Mouse (Mus musculus) layer of hippocampus, postnatal 25 days (tissue): ENCODE results near the gene Als2cl. TPM values are rescaled to one million over a fixed set of nuclear protein-coding genes. Genes with fewer than 3 reads are reported as not detected.

Experiments used
- DNase-seq, 2 experiments: peaks; one replicate each; pipeline ENCODE4 v3.0.0; 2022; ENCODE audit warnings: mixed read lengths in 2 of 2, low spot score in 1 of 2; ENCODE audit errors: extremely low spot score in 1 of 2
- total RNA-seq, 2 experiments: library from RNA; stranded (reverse); gene quantifications; 2 replicates each; pipeline ENCODE4 v1.2.3; 2021

The Als2cl gene
- total RNA-seq, 2 experiments from 2014 or later, result 8.6 to 17.6 TPM

DNA sequence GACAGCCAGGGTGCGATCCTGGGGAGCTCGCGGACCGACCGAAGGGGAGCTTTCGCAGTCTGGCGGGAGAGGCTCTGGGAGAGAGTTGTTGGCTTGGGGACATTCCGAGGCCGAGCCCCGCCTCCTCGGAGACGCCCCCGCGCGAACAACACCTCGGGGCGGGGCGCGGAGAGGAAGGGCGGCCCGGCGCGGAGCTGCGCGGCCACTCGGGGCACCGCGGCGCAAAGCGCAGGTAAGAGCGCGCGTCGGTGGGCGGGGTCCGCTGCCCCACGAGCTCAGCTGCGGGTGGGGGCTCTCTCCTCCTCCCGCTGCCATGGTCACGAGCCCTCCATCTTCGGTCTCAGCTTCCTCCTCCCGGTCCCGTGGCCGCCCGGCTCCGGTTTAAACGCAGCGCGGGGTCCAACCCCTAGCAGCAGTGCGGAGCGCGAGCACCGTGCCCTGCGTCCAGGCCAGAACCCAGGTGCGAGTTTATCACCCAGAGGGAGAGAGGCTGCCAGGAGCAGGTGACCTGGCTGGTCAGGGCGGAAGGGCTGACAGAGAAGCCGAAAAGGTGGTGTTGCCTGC lies 410 bp downstream of the Als2cl start, which contains the start of gene Tmie:
Gene Tmie, minus strand, starts transcription at position 116 of the 564 bp plus-strand sequence.
- DNase-seq, result peak in 1 of 2 experiments; percentile 34

- DNase-seq, result no peak
Observed at GRCm38 (mm10) chr9:110880772-110881171, 1.1 kb downstream of the Als2cl start.

DNA sequence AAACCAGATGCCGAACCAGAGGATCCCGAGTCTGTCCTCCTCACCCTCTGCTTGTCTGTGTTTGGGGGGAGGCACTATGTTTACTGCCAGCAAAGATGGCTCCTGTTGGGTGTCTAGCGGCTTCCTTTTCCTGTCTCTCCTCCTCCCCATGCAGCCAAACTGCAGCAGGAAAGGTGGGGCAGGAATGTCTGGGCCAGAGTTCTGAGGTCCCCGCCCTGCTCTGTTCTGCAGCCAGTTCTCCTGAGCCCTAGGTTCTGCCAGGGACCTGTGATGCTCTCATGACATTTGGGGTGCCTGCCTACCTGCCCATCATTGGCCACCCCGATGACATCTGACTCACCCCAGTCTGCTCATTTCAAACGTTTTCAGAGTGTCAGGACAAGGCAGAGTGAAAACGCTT lies 2.3 kb downstream of the Als2cl start:
- DNase-seq, result no peak

GRCm38 (mm10) chr9:110887388-110888303 lies 8.0 kb downstream of the Als2cl start:
- no peak for DNase-seq

GRCm38 (mm10) chr9:110888935-110889334 lies 9.3 kb downstream of the Als2cl start:
- DNase-seq, result no peak

- DNase-seq, result no peak
Observed at GRCm38 (mm10) chr9:110890026-110890783, 10.5 kb downstream of the Als2cl start.

- DNase-seq, result no peak
Observed at GRCm38 (mm10) chr9:110891077-110891828, 11.6 kb downstream of the Als2cl start.

DNA sequence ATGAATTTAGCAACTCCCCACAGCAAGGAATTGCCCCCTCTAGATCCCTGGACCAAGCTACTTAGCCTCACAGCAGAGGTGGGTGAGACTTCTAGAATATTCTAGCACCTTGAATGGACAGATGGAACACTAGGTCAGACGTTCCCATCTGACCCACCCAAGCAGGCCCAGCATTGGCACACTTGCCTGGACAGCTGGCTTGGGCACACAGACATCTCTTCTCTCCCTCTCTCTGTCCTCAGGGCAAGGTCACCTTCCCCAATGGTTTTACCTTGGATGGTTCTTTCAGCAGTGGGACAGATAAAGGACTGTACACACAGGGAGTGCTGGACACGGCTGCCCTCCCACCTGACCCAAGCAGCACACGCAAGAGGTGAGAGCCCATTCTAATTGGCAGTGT lies 12.9 kb downstream of the Als2cl start:
- DNase-seq, result no peak

- no peak for DNase-seq
Observed at GRCm38 (mm10) chr9:110893429-110893828, 13.8 kb downstream of the Als2cl start.

DNA sequence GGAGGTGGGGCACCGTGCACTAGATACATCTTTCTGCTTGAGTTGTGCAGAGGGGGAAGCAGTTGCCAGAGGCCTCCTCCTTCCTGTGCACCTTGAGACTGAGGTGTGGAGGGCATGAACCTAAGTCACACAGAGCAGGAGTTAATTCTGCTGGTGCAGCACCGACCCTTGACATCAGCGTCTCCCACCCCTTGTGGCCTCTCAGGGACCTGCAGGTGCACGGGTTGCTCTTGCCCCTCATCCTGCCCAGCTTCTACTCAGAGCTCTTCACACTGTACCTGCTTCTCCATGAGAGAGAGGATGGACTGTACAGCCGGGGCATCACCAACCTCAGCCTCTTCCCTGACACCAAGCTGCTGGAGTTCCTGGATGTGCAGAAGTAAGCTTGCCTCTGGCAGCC lies 15.8 kb downstream of the Als2cl start:
- DNase-seq, result no peak

DNA sequence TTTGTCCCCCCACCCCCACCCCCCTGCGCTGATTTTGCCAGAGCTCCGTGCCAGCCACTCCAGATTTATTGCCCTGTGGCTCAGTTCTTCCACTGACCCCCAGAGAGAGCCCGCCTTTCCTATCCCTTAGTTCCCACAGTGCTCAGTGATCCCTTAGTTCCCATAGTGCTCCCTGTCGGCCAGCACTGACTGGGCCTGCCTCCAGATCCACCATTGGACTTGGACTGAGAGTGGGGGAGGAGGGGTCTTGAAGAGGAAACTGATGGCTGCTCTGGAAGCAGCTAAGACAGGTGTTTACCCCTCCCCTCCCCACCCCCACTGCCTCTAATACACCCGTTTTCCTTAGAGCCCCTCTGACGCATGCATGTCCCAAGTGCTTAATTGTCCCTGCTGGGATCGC lies 16.3 kb downstream of the Als2cl start:
- DNase-seq, result no peak

DNA sequence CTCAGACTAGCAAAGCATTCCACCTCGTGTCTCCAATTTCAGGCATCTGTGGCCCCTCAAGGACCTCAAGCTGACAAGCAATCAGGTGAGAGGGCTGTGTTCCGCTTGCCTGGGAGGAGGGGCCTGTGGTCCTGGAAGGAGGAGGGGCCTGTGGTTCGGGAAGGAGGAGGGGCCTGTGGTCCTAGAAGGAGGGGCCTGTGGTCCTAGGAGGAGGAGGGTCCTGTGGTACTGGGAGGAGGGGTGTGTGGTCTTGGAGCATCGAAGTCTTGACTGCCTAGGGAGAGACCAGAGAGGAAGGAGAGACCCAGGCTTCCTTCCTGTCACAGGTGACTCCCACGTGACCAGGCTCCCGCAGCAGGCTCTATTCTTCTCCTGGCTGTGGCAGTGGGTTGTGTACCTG lies 16.9 kb downstream of the Als2cl start:
- no peak for DNase-seq

DNA sequence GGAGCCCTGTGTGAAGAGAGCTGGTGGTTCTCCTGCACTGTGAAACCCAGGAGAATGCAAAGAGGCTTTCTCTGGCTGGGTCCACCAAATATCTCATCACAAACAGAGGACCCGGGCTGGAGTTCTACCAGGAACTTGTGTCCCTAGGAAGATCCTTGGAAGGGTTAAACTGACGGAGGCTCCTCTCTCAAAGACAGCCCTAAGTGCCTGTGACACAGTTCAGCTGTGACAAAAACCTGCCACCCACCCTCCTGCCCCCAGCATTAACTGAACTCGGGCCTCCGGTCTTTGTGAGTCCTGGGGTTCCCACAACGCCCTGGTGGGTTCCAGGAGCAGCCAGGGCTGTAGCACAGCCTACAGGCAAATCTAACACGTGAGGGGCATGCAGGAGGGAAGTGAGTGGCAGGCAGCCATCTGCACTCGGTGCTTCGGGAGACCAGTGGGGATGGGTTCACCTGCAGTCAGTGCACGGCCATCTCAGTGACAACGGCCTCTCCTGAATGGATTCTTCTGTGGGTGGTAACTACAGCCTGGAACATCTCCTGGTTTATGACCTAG lies 19.9 kb downstream of the Als2cl start:
- DNase-seq, result no peak

DNA sequence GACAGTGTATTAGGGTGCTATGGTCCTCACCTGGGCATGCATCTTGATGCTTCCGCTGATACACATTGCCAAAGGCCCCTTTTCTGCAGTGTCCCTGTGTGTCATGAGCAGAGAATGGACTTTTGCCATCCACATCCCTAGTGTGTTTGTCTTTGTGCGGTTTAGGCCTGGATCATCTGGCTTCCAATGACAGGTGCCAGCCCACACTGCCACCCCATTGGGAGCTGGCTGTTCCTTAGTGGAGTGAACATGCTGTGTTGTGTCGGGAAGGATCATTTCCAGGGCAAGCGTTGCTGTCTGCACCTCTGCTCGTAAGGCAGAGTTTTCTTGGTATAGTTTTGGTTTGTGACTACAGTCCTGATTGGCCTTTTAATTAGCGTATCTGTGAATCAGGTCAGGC lies 21.5 kb downstream of the Als2cl start:
- no peak for DNase-seq

DNA sequence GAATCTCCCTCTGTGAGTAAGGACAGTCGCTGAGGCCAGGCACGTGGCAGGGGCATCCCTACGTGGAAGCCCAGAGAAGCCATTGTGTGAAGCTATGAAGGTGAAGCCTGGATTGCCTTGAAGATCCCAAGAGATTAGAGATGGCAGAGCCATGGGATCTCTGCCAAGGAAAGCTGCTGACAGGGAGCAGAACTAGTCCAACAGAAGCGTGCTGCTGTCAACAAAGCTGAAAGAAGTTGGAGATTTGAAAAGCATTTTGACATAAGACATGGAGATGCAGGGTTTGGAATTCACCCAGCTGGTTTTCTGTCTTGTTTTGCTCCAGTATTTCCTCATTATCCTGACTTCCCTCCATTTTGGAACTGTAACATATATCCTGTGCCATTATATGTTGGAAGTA lies 22.6 kb downstream of the Als2cl start:
- DNase-seq, result no peak

DNA sequence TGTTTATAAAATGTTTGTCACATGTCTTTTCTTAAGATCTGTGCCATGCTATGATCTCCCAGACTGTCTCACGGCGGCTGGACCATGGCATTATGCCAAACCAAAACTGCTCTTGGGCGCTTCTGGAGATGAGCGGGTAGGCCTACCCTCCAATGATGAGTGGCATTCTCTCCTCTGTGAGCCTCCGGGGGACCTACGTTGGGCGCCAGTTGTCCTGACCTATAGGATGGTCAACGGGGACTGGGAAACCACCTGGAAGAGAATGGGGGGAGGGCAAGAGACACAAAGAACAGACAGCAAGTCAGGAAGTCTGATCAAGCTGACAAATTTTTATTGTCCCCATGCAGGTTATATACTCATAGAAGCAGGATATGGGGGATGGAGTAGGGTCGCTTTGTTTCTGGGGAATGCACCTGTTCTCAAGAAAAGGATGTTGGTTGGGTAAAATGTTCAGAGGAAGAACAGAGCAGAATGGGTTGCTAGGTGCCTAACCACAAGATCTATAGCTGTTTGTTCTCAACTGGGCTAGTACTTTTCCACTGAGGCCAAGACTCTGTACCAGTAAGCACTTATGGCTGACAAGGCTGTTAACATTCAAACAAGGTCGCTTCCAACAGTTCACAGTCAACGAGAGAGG lies 27.6 kb downstream of the Als2cl start:
- no peak for DNase-seq

GRCm38 (mm10) chr9:110907838-110908630 lies 28.4 kb downstream of the Als2cl start:
- DNase-seq, result no peak

- no peak for DNase-seq
Observed at GRCm38 (mm10) chr9:110908631-110909016, 29.0 kb downstream of the Als2cl start.
